Mouse (Mus musculus) lung, embryonic 15.5 days (tissue): ENCODE data around the gene Trim2. TPM values are rescaled to one million over a fixed set of nuclear protein-coding genes. Genes with fewer than 3 reads are reported as not detected.

Experiments used
- ATAC-seq: fragments of 200-750 bp; cut with Nextera tagmentation; 2 replicates; pipeline ENCODE4 v1.8.0; 2017; ENCODE audit warnings: moderate number of reproducible peaks, borderline replicate concordance; ENCODE audit not compliant: low FRiP score, low TSS enrichment; ENCODE audit errors: extremely low read depth
- H3K27ac ChIP-seq: fragments of 300-500 bp; sonication (generic); 2 replicates; pipeline ENCODE4 v1.5.1; 2015; ENCODE audit warnings: moderate library complexity, mild to moderate bottlenecking, inconsistent platforms
- H3K27me3 ChIP-seq: fragments of 300-500 bp; sonication (generic); 2 replicates; pipeline ENCODE4 v1.6.1; 2015; ENCODE audit warnings: inconsistent platforms
- H3K36me3 ChIP-seq: fragments of 300-500 bp; sonication (generic); 2 replicates; pipeline ENCODE4 v1.6.1; 2015; ENCODE audit warnings: inconsistent platforms
- H3K4me1 ChIP-seq: fragments of 300-500 bp; sonication (generic); 2 replicates; pipeline ENCODE4 v1.6.1; 2015; ENCODE audit warnings: inconsistent platforms
- H3K4me2 ChIP-seq: fragments of 300-500 bp; sonication (generic); 2 replicates; pipeline ENCODE4 v1.6.1; 2015; ENCODE audit warnings: inconsistent platforms, mild to moderate bottlenecking, moderate library complexity
- H3K4me3 ChIP-seq: fragments of 300-500 bp; sonication (generic); 2 replicates; pipeline ENCODE4 v1.5.1; 2015; ENCODE audit warnings: mild to moderate bottlenecking, inconsistent platforms
- H3K9ac ChIP-seq: fragments of 300-500 bp; sonication (generic); 2 replicates; pipeline ENCODE4 v1.6.1; 2015; ENCODE audit warnings: inconsistent platforms
- H3K9me3 ChIP-seq: fragments of 300-500 bp; sonication (generic); 2 replicates; pipeline ENCODE4 v1.6.1; 2016; ENCODE audit warnings: inconsistent platforms
- WGBS: fragments of 180-500 bp; shearing (Covaris S2); methylation state at CpG from one replicate; pipeline ENCODE4 v1.1.7; 2015; 5-methylcytosine and 5-hydroxymethylcytosine counted together
- polyA plus RNA-seq: library from polyadenylated mRNA; unstranded; fragments of >200 nt; fragmentation: Nextera tagmentation; extraction: Ambion mirVana; gene quantifications from 2 replicates; pipeline ENCODE4 v1.2.1, GENCODE M21; 2015

Trim2 gene
- polyA plus RNA-seq, 1 experiment from 2014 or later, result 31.4 TPM

GRCm38 (mm10) chr3:84169393-84170005, 137.2 kb downstream of the Trim2 start:
- Histone ChIP-seq H3K4me3 (no peak overlapping the region), H3K9me3 (no peaks in the 10 kb centered on the region), H3K4me1 (no peaks in the 10 kb centered on the region), H3K9ac (no peak overlapping the region), H3K4me2 (no peak overlapping the region), H3K36me3 (peaks cover 8% of the 10 kb centered on the region; the same call in 1 of the 2 replicates), H3K27ac (no peak overlapping the region), H3K27me3 (no peaks in the 10 kb centered on the region)
- WGBS, result 73% methylated on average over 8 of the region's 8 CpGs
- no peak for ATAC-seq

- 84% methylated on average over 6 of the region's 6 CpGs for WGBS
- H3K4me3 ChIP-seq, result no peak overlapping the region
- peaks cover 8% of the 10 kb centered on the region; the same call in 1 of the 2 replicates for H3K36me3 ChIP-seq
- no peak overlapping the region for H3K27ac ChIP-seq
- no peaks in the 10 kb centered on the region for H3K27me3 ChIP-seq
- no peak overlapping the region for H3K4me2 ChIP-seq
- no peaks in the 10 kb centered on the region for H3K4me1 ChIP-seq
- ATAC-seq, result no peak
- no peak overlapping the region for H3K9ac ChIP-seq
- no peaks in the 10 kb centered on the region for H3K9me3 ChIP-seq
Measured at GRCm38 (mm10) chr3:84168943-84169342, 137.7 kb downstream of the Trim2 start.

- 80% methylated on average over 5 of the region's 5 CpGs for WGBS
- Histone ChIP-seq H3K4me2 (no peak overlapping the region), H3K4me1 (no peaks in the 10 kb centered on the region), H3K4me3 (no peak overlapping the region), H3K36me3 (peaks cover 4% of the 10 kb centered on the region; the same call in 1 of the 2 replicates), H3K9ac (no peak overlapping the region), H3K9me3 (no peaks in the 10 kb centered on the region), H3K27ac (no peak overlapping the region), H3K27me3 (no peaks in the 10 kb centered on the region)
- no peak for ATAC-seq
Measured at GRCm38 (mm10) chr3:84166073-84166472, 140.6 kb downstream of the Trim2 start.

GRCm38 (mm10) chr3:84165391-84165790, 141.3 kb downstream of the Trim2 start:
- Histone ChIP-seq H3K9me3 (no peaks in the 10 kb centered on the region), H3K4me3 (no peak overlapping the region), H3K9ac (no peak overlapping the region), H3K4me1 (no peaks in the 10 kb centered on the region), H3K36me3 (peaks cover 4% of the 10 kb centered on the region; the same call in 1 of the 2 replicates), H3K27ac (no peak overlapping the region), H3K4me2 (no peak overlapping the region), H3K27me3 (no peaks in the 10 kb centered on the region)
- WGBS, result 91% methylated on average over 3 of the region's 3 CpGs
- ATAC-seq, result no peak

GRCm38 (mm10) chr3:84157559-84158350, 148.9 kb downstream of the Trim2 start:
- H3K4me3 ChIP-seq, result no peak overlapping the region
- peaks cover 5% of the 10 kb centered on the region; the same call in 1 of the 2 replicates for H3K4me1 ChIP-seq
- H3K27ac ChIP-seq, result no peak overlapping the region
- H3K36me3 ChIP-seq, result no peaks in the 10 kb centered on the region
- 80% methylated on average over 4 of the region's 4 CpGs for WGBS
- H3K9ac ChIP-seq, result no peak overlapping the region
- no peak overlapping the region for H3K4me2 ChIP-seq
- no peaks in the 10 kb centered on the region for H3K9me3 ChIP-seq
- no peaks in the 10 kb centered on the region for H3K27me3 ChIP-seq
- no peak for ATAC-seq

GRCm38 (mm10) chr3:84157011-84157410, 149.7 kb downstream of the Trim2 start:
- Histone ChIP-seq H3K9ac (no peak overlapping the region), H3K4me2 (no peak overlapping the region), H3K4me3 (no peak overlapping the region), H3K27me3 (no peaks in the 10 kb centered on the region), H3K27ac (no peak overlapping the region), H3K9me3 (no peaks in the 10 kb centered on the region), H3K4me1 (peaks cover 5% of the 10 kb centered on the region; the same call in 1 of the 2 replicates), H3K36me3 (no peaks in the 10 kb centered on the region)
- no peak for ATAC-seq
- WGBS, result 65% methylated on average over 4 of the region's 4 CpGs

GRCm38 (mm10) chr3:84156105-84156504, 150.6 kb downstream of the Trim2 start:
- peak overlapping the region; percentile 15; the same call in 1 of the 2 replicates for H3K27ac ChIP-seq
- no peaks in the 10 kb centered on the region for H3K9me3 ChIP-seq
- no peaks in the 10 kb centered on the region for H3K27me3 ChIP-seq
- H3K4me1 ChIP-seq, result peaks cover 5% of the 10 kb centered on the region; the same call in 1 of the 2 replicates
- peak overlapping the region; percentile 17; the same call in 1 of the 2 replicates for H3K4me3 ChIP-seq
- no peak for ATAC-seq
- no peak overlapping the region for H3K9ac ChIP-seq
- peak overlapping the region; percentile 98 for H3K4me2 ChIP-seq
- 45% methylated on average over 6 of the region's 6 CpGs for WGBS
- H3K36me3 ChIP-seq, result no peaks in the 10 kb centered on the region

- Histone ChIP-seq H3K9me3 (no peaks in the 10 kb centered on the region), H3K9ac (peak within 1 kb of the TSS; percentile 80), H3K36me3 (no peaks in the 10 kb centered on the region), H3K4me3 (peak within 1 kb of the TSS; percentile 63), H3K4me2 (peak within 1 kb of the TSS; percentile 98), H3K27me3 (no peaks in the 10 kb centered on the region), H3K27ac (peak within 1 kb of the TSS; percentile 81), H3K4me1 (peaks cover 5% of the 10 kb centered on the region; the same call in 1 of the 2 replicates)
- ATAC-seq, result peak; percentile 100
- 0% methylated on average over 29 of the region's 29 CpGs for WGBS
Measured at GRCm38 (mm10) chr3:84155558-84156006, 151.1 kb downstream of the Trim2 start, which contains the start of gene Mnd1. Gene Mnd1 (minus strand): TSS chr3:84155786.

- H3K4me2 ChIP-seq, result peak overlapping the region; percentile 98
- ATAC-seq, result peak; percentile 36
- H3K27ac ChIP-seq, result peak overlapping the region; percentile 81
- H3K36me3 ChIP-seq, result no peaks in the 10 kb centered on the region
- H3K9ac ChIP-seq, result peak overlapping the region; percentile 80
- H3K4me1 ChIP-seq, result peaks cover 5% of the 10 kb centered on the region; the same call in 1 of the 2 replicates
- H3K27me3 ChIP-seq, result no peaks in the 10 kb centered on the region
- H3K9me3 ChIP-seq, result no peaks in the 10 kb centered on the region
- under 1% methylated on average over 27 of the region's 27 CpGs for WGBS
- H3K4me3 ChIP-seq, result peak overlapping the region; percentile 63
Measured at GRCm38 (mm10) chr3:84155146-84155545, 151.5 kb downstream of the Trim2 start.

GRCm38 (mm10) chr3:84154721-84155141, 151.9 kb downstream of the Trim2 start:
- no peak overlapping the region for H3K9ac ChIP-seq
- H3K4me2 ChIP-seq, result peak overlapping the region; percentile 98
- H3K36me3 ChIP-seq, result no peaks in the 10 kb centered on the region
- no peak for ATAC-seq
- H3K4me1 ChIP-seq, result peaks cover 5% of the 10 kb centered on the region; the same call in 1 of the 2 replicates
- H3K27ac ChIP-seq, result no peak overlapping the region
- H3K9me3 ChIP-seq, result no peaks in the 10 kb centered on the region
- WGBS, result 12% methylated on average over 12 of the region's 12 CpGs
- H3K4me3 ChIP-seq, result peak overlapping the region; percentile 63
- H3K27me3 ChIP-seq, result no peaks in the 10 kb centered on the region

- Histone ChIP-seq H3K36me3 (no peaks in the 10 kb centered on the region), H3K9ac (no peak overlapping the region), H3K4me2 (no peak overlapping the region), H3K9me3 (no peaks in the 10 kb centered on the region), H3K4me1 (peaks cover 3% of the 10 kb centered on the region; the same call in 1 of the 2 replicates), H3K4me3 (no peak overlapping the region), H3K27me3 (no peaks in the 10 kb centered on the region), H3K27ac (no peak overlapping the region)
- no peak for ATAC-seq
- WGBS, result 96% methylated on average over 3 of the region's 3 CpGs
Measured at GRCm38 (mm10) chr3:84149831-84150230, 156.8 kb downstream of the Trim2 start.

- H3K27me3 ChIP-seq, result no peaks in the 10 kb centered on the region
- H3K4me3 ChIP-seq, result no peak overlapping the region
- no peaks in the 10 kb centered on the region for H3K4me1 ChIP-seq
- H3K4me2 ChIP-seq, result no peak overlapping the region
- ATAC-seq, result no peak
- H3K27ac ChIP-seq, result no peak overlapping the region
- 54% methylated on average over 7 of the region's 7 CpGs for WGBS
- H3K9ac ChIP-seq, result no peak overlapping the region
- H3K9me3 ChIP-seq, result no peaks in the 10 kb centered on the region
- no peaks in the 10 kb centered on the region for H3K36me3 ChIP-seq
Measured at GRCm38 (mm10) chr3:84140947-84141346, 165.7 kb downstream of the Trim2 start.
